Mouse (Mus musculus): ENCODE data around the gene Mylpf.
"Not testable (repeated sequence)": the region's sequence is repeated elsewhere in the genome, so short reads cannot be mapped to it uniquely, and the experiment has no call there.

Mylpf gene

GRCm38 (mm10) chr7:127208553-127209438 is at the start of gene Mylpf:
TSS of gene Mylpf (plus strand) at chr7:127208890.
- DNase-seq: peak; percentile 95

- DNase-seq: no peak
Measured at GRCm38 (mm10) chr7:127162546-127162945, 46.1 kb upstream of the Mylpf start.

DNA sequence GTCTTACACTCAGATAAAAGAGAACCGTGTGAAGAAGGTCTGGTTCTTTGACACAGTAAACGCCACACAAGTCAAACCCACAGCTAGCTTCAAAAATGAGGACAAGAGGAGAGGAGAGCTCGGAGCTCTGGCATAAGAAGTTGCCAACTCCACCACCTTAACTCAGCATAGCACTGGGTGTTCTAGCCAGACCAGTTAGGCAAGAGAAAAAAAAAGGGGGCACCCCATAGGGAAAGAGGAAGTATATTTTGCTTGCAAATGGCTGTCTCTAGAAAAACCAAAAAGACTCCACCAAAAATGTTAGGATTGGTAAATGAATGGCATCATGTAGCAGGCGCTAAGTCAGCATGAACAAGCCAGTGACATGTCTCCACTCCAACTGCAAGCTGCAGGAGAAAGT is 44.7 kb upstream of the Mylpf start:
- DNase-seq: no peak

- DNase-seq: no peak
Measured at GRCm38 (mm10) chr7:127165607-127166493, 42.8 kb upstream of the Mylpf start.

- DNase-seq: no peak
Measured at GRCm38 (mm10) chr7:127166501-127166900, 42.2 kb upstream of the Mylpf start.

GRCm38 (mm10) chr7:127176937-127177336 is 31.8 kb upstream of the Mylpf start:
- no peak for DNase-seq

GRCm38 (mm10) chr7:127180783-127181182 is 27.9 kb upstream of the Mylpf start:
- DNase-seq: no peak

DNA sequence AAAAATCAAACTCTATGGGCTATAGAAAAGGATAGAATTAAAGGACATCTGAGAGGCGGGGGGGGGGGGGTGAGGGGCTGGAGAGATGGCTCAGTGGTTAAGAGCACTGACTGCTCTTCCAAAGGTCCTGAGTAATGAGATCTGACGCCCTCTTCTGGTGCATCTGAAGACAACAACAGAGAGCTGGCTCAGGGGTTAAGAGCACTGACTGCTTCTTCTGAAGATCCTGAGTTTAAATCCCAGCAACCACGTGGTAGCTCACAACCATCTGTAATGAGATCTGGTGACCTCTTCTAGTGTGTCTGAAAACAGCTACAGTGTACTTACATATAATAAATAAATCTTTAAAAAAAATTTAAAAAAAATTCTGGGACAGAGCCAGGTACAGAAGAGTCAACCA is 27.0 kb upstream of the Mylpf start:
- DNase-seq: not testable (repeated sequence)

GRCm38 (mm10) chr7:127183345-127183744 is 25.3 kb upstream of the Mylpf start:
- DNase-seq: no peak

DNA sequence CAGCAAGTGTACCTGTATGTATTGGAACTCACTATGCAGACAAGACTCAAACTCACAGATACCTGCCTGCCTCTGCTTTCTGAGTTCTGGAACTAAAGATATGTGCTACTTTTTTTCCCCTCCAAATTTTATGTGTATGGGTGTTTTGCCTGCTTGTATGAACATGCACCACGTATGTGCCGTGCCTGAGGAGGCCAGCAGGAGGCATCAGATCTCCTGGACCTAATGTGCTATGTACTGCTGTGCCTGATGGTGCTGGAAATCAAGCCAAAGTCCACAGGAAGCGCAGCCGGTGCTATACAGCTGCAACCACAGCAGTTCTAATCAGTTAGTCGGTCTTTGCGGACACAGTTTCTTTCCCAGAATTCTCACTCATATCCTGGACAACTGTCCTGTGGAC is 24.9 kb upstream of the Mylpf start:
- DNase-seq: peak; percentile 47

DNA sequence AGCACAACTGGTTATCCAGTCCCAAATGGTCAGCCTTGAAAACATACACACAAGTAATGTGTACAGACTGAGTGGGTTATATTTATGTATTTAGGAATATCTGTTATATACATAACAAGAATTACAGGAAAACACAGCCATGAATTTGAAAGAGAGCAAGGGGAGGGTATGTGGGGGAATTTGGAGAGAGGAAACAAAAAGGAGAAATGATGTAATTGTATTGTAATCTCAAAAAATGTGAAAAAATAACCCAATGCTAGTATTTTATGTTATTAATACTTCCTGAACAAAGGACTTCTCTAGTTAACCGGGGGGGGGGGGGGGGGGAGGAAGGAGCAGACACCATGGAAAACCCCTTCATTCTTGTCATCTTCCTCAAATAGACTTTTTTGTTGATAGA is 24.0 kb upstream of the Mylpf start:
- no peak for DNase-seq

DNA sequence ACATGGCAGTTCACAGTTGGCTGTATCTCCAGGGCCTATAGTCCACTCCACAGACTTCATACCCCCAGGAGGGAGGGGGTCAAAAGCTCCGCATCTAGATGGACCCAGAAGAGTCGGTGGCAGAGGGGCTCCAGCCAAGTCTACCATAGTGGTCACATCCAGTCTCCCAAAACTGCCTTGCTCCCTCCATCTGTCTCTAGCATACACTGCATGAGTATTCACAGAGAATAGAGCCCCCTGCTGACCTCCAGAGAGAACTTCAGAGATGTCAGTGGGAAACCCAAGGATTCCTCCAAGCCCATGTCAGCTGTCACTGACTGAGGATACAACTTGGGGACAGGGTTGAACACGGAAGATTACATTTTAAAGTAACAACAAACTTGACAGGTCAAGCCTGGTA is 23.1 kb upstream of the Mylpf start:
- DNase-seq: peak; percentile 37

GRCm38 (mm10) chr7:127187351-127187750 is 21.3 kb upstream of the Mylpf start:
- DNase-seq: no peak

GRCm38 (mm10) chr7:127188305-127189276 is 20.1 kb upstream of the Mylpf start:
- DNase-seq: peak; percentile 66

DNA sequence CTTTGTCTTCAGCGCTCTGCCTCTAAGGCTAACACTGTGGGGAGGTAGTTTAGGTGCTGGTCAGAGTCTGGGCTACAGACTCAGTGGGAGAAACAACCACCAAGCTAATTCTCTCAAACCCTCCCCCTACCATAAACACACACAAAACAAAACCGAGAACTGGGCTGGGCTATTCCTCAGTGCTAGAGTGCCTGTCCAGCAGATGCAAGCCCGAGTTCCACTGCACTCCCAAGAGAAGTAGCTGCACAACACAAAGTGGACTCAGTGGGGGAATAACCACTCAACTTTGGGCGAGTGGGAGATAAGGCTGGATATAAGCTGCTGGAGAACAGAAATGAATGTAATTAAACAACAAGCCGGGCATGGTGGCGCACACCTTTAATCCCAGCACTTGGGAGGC is 18.0 kb upstream of the Mylpf start:
- DNase-seq: no peak

GRCm38 (mm10) chr7:127192989-127193388 is 15.7 kb upstream of the Mylpf start:
- DNase-seq: no peak

DNA sequence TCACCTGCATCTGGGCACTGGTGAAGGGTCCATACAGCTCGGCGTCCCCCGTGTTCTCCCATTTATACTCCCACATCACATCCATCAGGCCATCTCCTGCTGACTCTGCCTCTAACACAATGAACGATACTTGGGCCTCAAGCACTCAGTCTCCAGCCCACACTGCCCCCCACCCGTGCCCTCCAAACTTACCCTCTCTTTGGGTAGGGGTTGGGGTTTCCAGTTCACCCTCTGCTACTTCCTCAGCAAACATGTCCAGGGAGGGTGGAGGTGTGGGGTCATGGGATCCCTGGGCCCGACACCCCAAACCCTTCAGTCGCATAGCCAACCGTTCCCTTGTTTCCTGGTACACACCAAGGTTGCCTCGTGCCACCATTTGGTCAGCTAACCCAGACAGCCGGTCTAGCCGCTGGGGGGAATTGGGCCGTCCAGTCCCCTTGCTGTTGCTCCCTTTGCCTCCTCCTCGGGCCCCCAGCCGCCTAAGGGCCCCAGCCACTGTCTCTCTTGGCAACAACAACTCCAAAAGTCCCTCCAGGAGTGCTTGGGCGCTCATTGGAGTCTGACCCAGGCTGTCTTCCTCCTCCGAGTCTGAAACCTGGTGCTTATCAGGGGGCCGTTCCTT is 14.6 kb upstream of the Mylpf start:
- no peak for DNase-seq

GRCm38 (mm10) chr7:127194633-127195029 is 14.1 kb upstream of the Mylpf start:
- DNase-seq: no peak

GRCm38 (mm10) chr7:127195544-127196295 is 13.0 kb upstream of the Mylpf start, which contains the start of gene Cd2bp2:
TSS of gene Cd2bp2 (minus strand) at chr7:127196050.
- peak; percentile 93 for DNase-seq

DNA sequence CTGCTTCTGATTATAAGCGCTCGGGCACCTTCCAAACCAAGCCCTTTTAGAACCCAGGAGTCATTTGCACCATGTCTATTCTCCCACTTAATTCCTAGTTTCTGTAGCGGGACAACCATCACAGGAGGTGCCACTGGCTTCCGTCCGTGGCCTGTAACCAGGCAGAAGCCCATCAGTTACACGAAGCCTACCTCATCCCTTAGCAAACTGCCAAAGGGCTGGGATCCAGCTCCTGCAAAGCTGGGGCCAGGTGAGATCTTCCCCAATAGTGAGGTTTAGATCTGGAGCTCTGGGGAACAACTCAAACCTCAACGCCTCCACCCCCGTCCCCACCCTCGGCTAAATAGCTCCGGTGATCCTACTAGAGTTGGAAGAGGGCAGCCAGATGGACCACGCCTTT is 12.2 kb upstream of the Mylpf start:
- no peak for DNase-seq

GRCm38 (mm10) chr7:127206606-127207005 is 2.1 kb upstream of the Mylpf start:
- DNase-seq: no peak

All from thymus, postnatal 25 days (tissue).